ENCODE assay signal across 11 mouse cellular contexts in the genomic region with DNA sequence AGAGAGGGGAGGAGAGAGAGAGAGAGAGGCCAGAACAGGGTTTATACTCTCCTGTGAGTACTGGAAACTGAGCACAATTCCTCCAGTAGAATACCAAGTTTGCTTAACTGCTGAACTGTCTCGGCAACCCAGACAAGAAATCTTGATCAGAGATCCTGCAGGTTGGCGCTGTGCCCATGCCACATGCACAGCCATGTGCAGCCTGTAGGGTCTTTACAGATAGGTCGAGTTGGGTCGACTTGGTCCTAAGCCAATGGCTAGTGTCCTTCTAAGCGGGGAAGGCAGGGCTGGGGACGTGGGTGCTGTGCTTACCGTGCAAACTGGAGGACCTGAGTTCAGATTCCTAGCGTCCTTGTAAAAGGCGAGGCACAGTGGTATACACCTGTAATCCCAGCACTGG. TPM values are rescaled to one million over a fixed set of nuclear protein-coding genes. Genes with fewer than 3 reads are reported as not detected.
DNase-seq lines count a peak whose midpoint lies in the region; ATAC-seq and TF ChIP-seq lines count a peak whose summit lies in the region.
"Had no signal": no experiment of that assay in that cellular context is flagged by ENCODE, and none has a peak within 500 bp of the region (broad histone marks: within the 10 kb centered on the region; RNA-seq: fewer than 3 reads in every experiment).

No protein-coding gene starts in this region.

- no peaks in the 10 kb centered on the region for H3K79me2 ChIP-seq in myocyte (ENCODE audit: control insufficient read depth, insufficient read depth)

- 86% methylated on average over 9 of the region's 9 CpGs for WGBS in hindbrain, embryonic 10.5 days
- 87% methylated on average over 9 of the region's 9 CpGs for WGBS in hindbrain, embryonic 12.5 days
- 71% methylated on average over 9 of the region's 9 CpGs for WGBS in embryonic facial prominence, embryonic 15.5 days

- H3K9me3 ChIP-seq in hindbrain, embryonic 10.5 days, result no peaks in the 10 kb centered on the region
- no peaks in the 10 kb centered on the region for H3K9me3 ChIP-seq in hindbrain, embryonic 12.5 days (replicated peaks)
- no peaks in the 10 kb centered on the region for H3K9me3 ChIP-seq in embryonic facial prominence, embryonic 15.5 days (replicated peaks)
- H3K9me3 ChIP-seq: forebrain, embryonic 15.5 days had no signal

- H3K4me3 ChIP-seq in hindbrain, embryonic 10.5 days, result no peak overlapping the region
- no peak overlapping the region for H3K4me3 ChIP-seq in hindbrain, embryonic 12.5 days
- H3K4me3 ChIP-seq in embryonic facial prominence, embryonic 15.5 days (replicated peaks), result no peak overlapping the region
- H3K4me3 ChIP-seq in myocyte, result no peak overlapping the region
- H3K4me3 ChIP-seq: forebrain, embryonic 15.5 days; layer of hippocampus, adult 2 months had no signal

- H3K27me3 ChIP-seq in hindbrain, embryonic 10.5 days (ENCODE audit: insufficient read depth, poor library complexity, severe bottlenecking), result peaks cover 50% of the 10 kb centered on the region
- H3K27me3 ChIP-seq in hindbrain, embryonic 12.5 days, result peaks cover 22% of the 10 kb centered on the region
- 0 out of 2 replicates have a peak, but pooled peaks cover 4% of the 10 kb centered on the region for H3K27me3 ChIP-seq in embryonic facial prominence, embryonic 15.5 days
- no peaks in the 10 kb centered on the region for H3K27me3 ChIP-seq in myocyte (ENCODE audit: control insufficient read depth, insufficient read depth, insufficient read length)
- H3K27me3 ChIP-seq: forebrain, embryonic 15.5 days; Patski had no signal

- peaks cover 60% of the 10 kb centered on the region for H3K4me1 ChIP-seq in hindbrain, embryonic 10.5 days (replicated peaks)
- peaks cover 28% of the 10 kb centered on the region for H3K4me1 ChIP-seq in hindbrain, embryonic 12.5 days
- H3K4me1 ChIP-seq in embryonic facial prominence, embryonic 15.5 days, result peaks cover 38% of the 10 kb centered on the region

- H3K36me3 ChIP-seq in hindbrain, embryonic 10.5 days, result no peaks in the 10 kb centered on the region
- H3K36me3 ChIP-seq in hindbrain, embryonic 12.5 days, result no peaks in the 10 kb centered on the region
- no peaks in the 10 kb centered on the region for H3K36me3 ChIP-seq in embryonic facial prominence, embryonic 15.5 days
- H3K36me3 ChIP-seq in myocyte (ENCODE audit: control insufficient read depth, insufficient read depth), result no peaks in the 10 kb centered on the region
- H3K36me3 ChIP-seq: forebrain, embryonic 15.5 days had no signal

- no peak overlapping the region for H3K4me2 ChIP-seq in hindbrain, embryonic 12.5 days (replicated peaks)
- H3K4me2 ChIP-seq in embryonic facial prominence, embryonic 15.5 days (replicated peaks), result no peak overlapping the region
- H3K4me2 ChIP-seq in myocyte (ENCODE audit: low read depth), result peak overlapping the region; percentile 36
- H3K4me2 ChIP-seq: forebrain, embryonic 15.5 days had no signal

- H3ac ChIP-seq in myocyte (ENCODE audit: control insufficient read depth, insufficient read length), result no peak overlapping the region

- no peak for ATAC-seq in hindbrain, embryonic 12.5 days (ENCODE audit: low FRiP score)
- ATAC-seq in embryonic facial prominence, embryonic 15.5 days (ENCODE audit: insufficient number of reproducible peaks, low FRiP score, low TSS enrichment, low read depth), result no peak
- ATAC-seq: forebrain, embryonic 15.5 days; Patski had no signal

- H3K27ac ChIP-seq in hindbrain, embryonic 10.5 days, result 0 out of 2 replicates have a peak overlapping the region, but pooled peaks have one; percentile 56
- H3K27ac ChIP-seq in hindbrain, embryonic 12.5 days, result no peak overlapping the region
- H3K27ac ChIP-seq in embryonic facial prominence, embryonic 15.5 days (replicated peaks), result peak overlapping the region; percentile 36; the same call in 1 of the 2 replicates
- H3K27ac ChIP-seq: forebrain, embryonic 15.5 days; layer of hippocampus, adult 2 months had no signal

- no peak for DNase-seq in hindbrain, embryonic 10.5 days (ENCODE audit: low spot score)
- peak; percentile 39 for DNase-seq in retina, postnatal 1 day
- DNase-seq in retina, embryonic 14.5 days (ENCODE audit: low spot score), result no peak
- DNase-seq in adrenal gland, adult 2 months, result no peak
- DNase-seq: gastrocnemius, postnatal 10 days had no signal

- no peak for TF ChIP-seq POLR2A in myocyte (IDR thresholded peaks at IDR 0.05; ENCODE audit: insufficient read length, low read depth)

- no peak overlapping the region for H3K9ac ChIP-seq in hindbrain, embryonic 12.5 days
- H3K9ac ChIP-seq in embryonic facial prominence, embryonic 15.5 days, result no peak overlapping the region
- H3K9ac ChIP-seq: forebrain, embryonic 15.5 days had no signal

TF ChIP-seq in myocyte, 11 proteins besides CTCF, POLR2A, EP300 and RAD21:
- no peak for TF ChIP-seq REST (IDR thresholded peaks at IDR 0.05; ENCODE audit: insufficient read depth, insufficient read length)
- no peak for TF ChIP-seq MAX (IDR thresholded peaks at IDR 0.05; ENCODE audit: low read depth)
- TF ChIP-seq MYOG (IDR thresholded peaks at IDR 0.05; ENCODE audit: control insufficient read depth in 1 of 3, insufficient read depth in 1 of 3, insufficient read length in 2 of 3, low read depth in 2 of 3), result no peak
- no peak for TF ChIP-seq CEBPB (IDR thresholded peaks at IDR 0.05; ENCODE audit: insufficient read depth, poor library complexity, severe bottlenecking)
- no peak for TF ChIP-seq TCF12 (IDR thresholded peaks at IDR 0.05; ENCODE audit: insufficient read depth, poor library complexity, severe bottlenecking)
- no peak for TF ChIP-seq POLR2AphosphoS2 (IDR thresholded peaks at IDR 0.05; ENCODE audit: insufficient read length, low read depth)
- TF ChIP-seq SRF (IDR thresholded peaks at IDR 0.05; ENCODE audit: control insufficient read depth, insufficient read length, low read depth), result no peak
- TF ChIP-seq USF1 (IDR thresholded peaks at IDR 0.05; ENCODE audit: low read depth), result no peak

RNA-seq across cellular contexts. Expression of gene Socs3, which starts 15.0 kb away (rescaled TPM):
- 12.5 and 14.2 TPM in 2 replicates for polyA plus RNA-seq in hindbrain, embryonic 10.5 days (2016; fragmentation: Nextera tagmentation; extraction: Ambion mirVana)
- 10.4 and 11.8 TPM in 2 replicates for polyA plus RNA-seq in hindbrain, embryonic 12.5 days (2016; fragmentation: Nextera tagmentation; extraction: Ambion mirVana)
- polyA plus RNA-seq in embryonic facial prominence, embryonic 15.5 days (2015; fragmentation: Nextera tagmentation; extraction: Ambion mirVana), result 20.8 and 21.2 TPM in 2 replicates
- 27.3 TPM for polyA plus RNA-seq in myocyte (2012; fragmentation: generic; extraction: Trizol)
- total RNA-seq in adrenal gland, adult 2 months (2021), result 1 to 10 TPM; 3.2 to 6.9 TPM
- 14.1 and 14.8 TPM in 2 replicates for polyA plus RNA-seq in adrenal gland, adult 2 months (2012; rRNA removed)

RNA-seq across cellular contexts. Expression of gene Pgs1, which starts 31.3 kb away (rescaled TPM):
- polyA plus RNA-seq in hindbrain, embryonic 10.5 days (2016; fragmentation: Nextera tagmentation; extraction: Ambion mirVana), result 46.2 and 51.9 TPM in 2 replicates
- 41.8 and 46.7 TPM in 2 replicates for polyA plus RNA-seq in hindbrain, embryonic 12.5 days (2016; fragmentation: Nextera tagmentation; extraction: Ambion mirVana)
- 39.9 and 41.2 TPM in 2 replicates for polyA plus RNA-seq in embryonic facial prominence, embryonic 15.5 days (2015; fragmentation: Nextera tagmentation; extraction: Ambion mirVana)
- 61.6 TPM for polyA plus RNA-seq in myocyte (2012; fragmentation: generic; extraction: Trizol)
- 10 to 100 TPM; 53.9 to 54.5 TPM for total RNA-seq in adrenal gland, adult 2 months (2021)
- polyA plus RNA-seq in adrenal gland, adult 2 months (2012; rRNA removed), result 99.4 and 165 TPM in 2 replicates
